Mouse (Mus musculus) liver, embryonic 14.5 days (tissue): ENCODE results near the gene Crtac1. TPM values are rescaled to one million over a fixed set of nuclear protein-coding genes. Genes with fewer than 3 reads are reported as not detected.

Experiments
- ATAC-seq: fragments of 200-750 bp; cut with Nextera tagmentation; 2 replicates; pipeline ENCODE4 v1.8.0; 2017; ENCODE audit warnings: moderate number of reproducible peaks, mild to moderate bottlenecking, moderate library complexity; ENCODE audit not compliant: insufficient read depth
- DNase-seq, 3 experiments: peaks; one replicate each; pipeline ENCODE4 v3.0.0-alpha.2; 2012 to 2013; ENCODE audit warnings: low read depth in 3 of 3, low spot score in 3 of 3
- H3K27ac ChIP-seq: fragments of 300-500 bp; sonication (generic); 2 replicates; pipeline ENCODE4 v1.5.1; 2014; ENCODE audit warnings: moderate library complexity, mild to moderate bottlenecking, control low read depth, inconsistent platforms
- H3K27me3 ChIP-seq: fragments of 300-500 bp; sonication (generic); 2 replicates; pipeline ENCODE4 v1.6.1; 2014; ENCODE audit warnings: mild to moderate bottlenecking, low read length, moderate library complexity; ENCODE audit not compliant: control insufficient read depth, insufficient read depth
- H3K36me3 ChIP-seq: fragments of 300-500 bp; sonication (generic); replicated peaks from 2 replicates; pipeline ENCODE4 v1.6.1; 2014; ENCODE audit warnings: low read depth; ENCODE audit not compliant: control insufficient read depth, insufficient read depth
- H3K4me1 ChIP-seq, 2 experiments: fragments of 200-500 bp in 1 of 2; fragments of 300-500 bp in 1 of 2; sonication (generic) in 1 of 2; replicated peaks; 2 replicates each; pipeline ENCODE4 v1.6.1; 2012 to 2014; ENCODE audit warnings: antibody characterized with exemption in 1 of 2, inconsistent platforms in 1 of 2, low read length in 1 of 2; ENCODE audit not compliant: control insufficient read depth in 2 of 2, insufficient read depth in 2 of 2
- H3K4me2 ChIP-seq: fragments of 300-500 bp; sonication (generic); 2 replicates; pipeline ENCODE4 v1.6.1; 2014; ENCODE audit warnings: low read depth, mild to moderate bottlenecking, control low read depth, moderate library complexity
- H3K4me3 ChIP-seq, 2 experiments: fragments of 200-500 bp in 1 of 2; fragments of 300-500 bp in 1 of 2; sonication (generic) in 1 of 2; 2 replicates each; pipeline ENCODE4 v1.5.1; 2012 to 2014; ENCODE audit warnings: low read depth in 2 of 2, low read length in 2 of 2, mild to moderate bottlenecking in 2 of 2, control low read depth in 1 of 2, inconsistent platforms in 1 of 2, moderate library complexity in 1 of 2; ENCODE audit not compliant: insufficient read depth in 1 of 2
- H3K9ac ChIP-seq: fragments of 300-500 bp; sonication (generic); replicated peaks from 2 replicates; pipeline ENCODE4 v1.6.1; 2014; ENCODE audit warnings: mild to moderate bottlenecking, control low read depth, moderate library complexity
- H3K9me3 ChIP-seq: fragments of 300-500 bp; sonication (generic); 2 replicates; pipeline ENCODE4 v1.6.1; 2016; ENCODE audit warnings: low read length, mixed read lengths; ENCODE audit not compliant: control insufficient read depth
- CTCF ChIP-seq: IDR thresholded peaks from 2 replicates; pipeline ENCODE4 v1.5.1; 2016; ENCODE audit warnings: antibody characterized with exemption, low read depth, control low read depth
- EP300 ChIP-seq: IDR thresholded peaks from 2 replicates; pipeline ENCODE4 v1.6.1; 2016; ENCODE audit warnings: antibody characterized with exemption, low read depth
- WGBS: fragments of 180-500 bp; shearing (Covaris S2); extraction: QIAGEN DNeasy Blood & Tissue Kit; methylation state at CpG from one replicate; pipeline ENCODE4 v1.1.7; 2014; ENCODE audit not compliant: insufficient replicate concordance; 5-methylcytosine and 5-hydroxymethylcytosine counted together
- polyA plus RNA-seq, 2 experiments: library from polyadenylated mRNA; depleted of rRNA in 1 of 2; stranded (reverse) in 1 of 2; unstranded in 1 of 2; fragments of >200 nt; fragmentation: Nextera tagmentation in 1 of 2; extraction: Ambion mirVana in 1 of 2; gene quantifications; 2 replicates each; pipeline versions ENCODE4 v1.2.1 to v1.2.3; 2012 to 2014

Gene Crtac1
- polyA plus RNA-seq, 2 experiments = 0.06 TPM; not detected in 1

DNA sequence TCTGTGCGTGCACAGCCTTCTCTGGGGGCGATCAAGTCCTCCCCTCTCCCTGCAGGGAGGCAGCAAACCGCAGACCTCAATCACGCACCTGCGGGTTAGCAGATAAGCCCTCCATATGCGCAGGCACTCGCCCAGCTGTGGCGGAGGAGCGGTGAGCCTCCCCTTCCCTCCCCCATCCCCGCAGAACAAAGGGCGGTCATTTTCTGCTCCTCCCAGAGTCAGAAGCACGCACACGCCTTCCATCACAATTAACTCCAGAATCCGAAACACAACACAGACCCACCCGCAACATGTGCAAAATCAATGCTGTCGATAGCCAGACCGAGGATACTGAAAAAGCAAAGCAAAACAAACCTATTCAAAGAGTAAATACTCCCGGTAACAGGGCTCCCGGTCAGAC lies 22.4 kb downstream of the Crtac1 start:
- TF ChIP-seq CTCF = no peak
- TF ChIP-seq EP300 = no peak
- Histone ChIP-seq H3K36me3 (no peaks in the 10 kb centered on the region), H3K4me1 (no peaks in the 10 kb centered on the region), H3K4me2 (no peak overlapping the region), H3K27ac (no peak overlapping the region), H3K27me3 (peaks cover 3% of the 10 kb centered on the region; the same call in 1 of the 2 replicates), H3K9ac (no peak overlapping the region), H3K4me3 (no peak overlapping the region), H3K9me3 (no peaks in the 10 kb centered on the region)
- 3% methylated on average over 19 of the region's 19 CpGs for WGBS
- no peak for ATAC-seq
- DNase-seq = no peak

DNA sequence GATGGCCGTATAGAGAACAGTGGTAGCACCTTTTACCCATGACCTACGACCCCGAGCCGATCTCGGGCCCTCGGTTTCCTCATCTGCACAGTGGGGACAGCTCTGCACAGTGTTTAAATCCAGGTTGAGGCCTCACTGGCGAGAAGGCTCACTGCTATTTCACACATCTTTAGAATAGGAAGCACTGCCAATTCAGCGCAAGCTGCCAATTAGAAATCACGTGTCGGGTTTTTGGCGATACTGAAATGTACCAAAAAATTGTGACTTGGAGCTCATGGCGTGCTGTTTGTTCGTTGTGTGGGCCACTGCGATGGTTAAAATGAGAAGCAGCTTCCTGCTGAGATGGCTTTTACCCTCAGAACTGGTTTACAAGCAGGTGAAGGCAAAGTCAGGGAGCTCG lies 27.2 kb downstream of the Crtac1 start:
- DNase-seq = no peak
- Histone ChIP-seq H3K4me2 (no peak overlapping the region), H3K36me3 (no peaks in the 10 kb centered on the region), H3K27ac (no peak overlapping the region), H3K4me3 (no peak overlapping the region), H3K9me3 (no peaks in the 10 kb centered on the region), H3K9ac (no peak overlapping the region), H3K4me1 (no peaks in the 10 kb centered on the region), H3K27me3 (peaks cover 3% of the 10 kb centered on the region; the same call in 1 of the 2 replicates)
- 72% methylated on average over 15 of the region's 15 CpGs for WGBS
- ATAC-seq = no peak
- TF ChIP-seq EP300 (no peak), CTCF (no peak)

DNA sequence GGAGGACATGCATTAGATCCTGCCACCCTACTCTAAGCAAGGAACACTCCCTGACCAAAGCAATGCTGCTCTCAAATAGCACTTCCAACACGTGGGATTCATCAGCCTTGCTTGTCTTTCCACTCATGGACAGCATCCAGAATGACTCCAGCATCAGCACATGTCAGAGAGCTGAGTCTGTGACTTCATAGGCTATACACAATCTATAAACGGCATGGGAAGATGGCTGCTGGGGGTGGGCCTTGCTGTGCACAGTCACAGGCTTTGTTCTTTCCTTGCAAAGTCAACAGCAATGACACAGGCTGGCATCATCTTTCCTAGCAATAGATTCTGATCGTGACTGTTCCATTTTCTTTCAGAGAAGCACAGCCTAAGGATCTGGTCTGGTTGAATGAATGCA lies 31.6 kb downstream of the Crtac1 start:
- DNase-seq = no peak
- WGBS = 31% methylated on average over 3 of the region's 3 CpGs
- H3K9ac ChIP-seq = no peak overlapping the region
- H3K27ac ChIP-seq = no peak overlapping the region
- no peak for ATAC-seq
- TF ChIP-seq EP300 (no peak), CTCF (no peak)
- H3K4me1 ChIP-seq = no peaks in the 10 kb centered on the region
- no peaks in the 10 kb centered on the region for H3K27me3 ChIP-seq
- H3K4me2 ChIP-seq = no peak overlapping the region
- H3K36me3 ChIP-seq = no peaks in the 10 kb centered on the region
- no peak overlapping the region for H3K4me3 ChIP-seq
- no peaks in the 10 kb centered on the region for H3K9me3 ChIP-seq

DNA sequence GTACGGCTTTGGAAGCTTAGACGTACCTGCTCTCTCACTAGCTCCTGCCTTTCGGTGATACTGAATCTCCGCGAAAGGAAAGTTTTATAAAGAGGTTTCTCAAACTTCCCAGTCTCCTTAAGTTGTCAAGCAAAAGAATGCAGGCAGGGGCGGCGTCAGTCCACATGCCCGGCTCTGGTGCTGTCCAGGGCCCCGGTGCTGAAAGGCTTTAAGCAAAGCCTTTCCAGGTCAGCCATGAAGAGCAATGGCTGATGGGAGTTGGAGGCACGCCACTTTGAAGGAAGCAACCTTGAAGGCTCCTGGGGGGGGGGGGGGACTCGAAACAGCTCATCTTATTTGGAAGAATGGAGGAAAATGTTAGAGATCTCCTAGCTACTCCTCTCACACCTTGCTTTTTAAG lies 34.3 kb downstream of the Crtac1 start:
- 20% methylated on average over 11 of the region's 11 CpGs for WGBS
- DNase-seq = peak in 1 of 3 experiments; percentile 2

DNA sequence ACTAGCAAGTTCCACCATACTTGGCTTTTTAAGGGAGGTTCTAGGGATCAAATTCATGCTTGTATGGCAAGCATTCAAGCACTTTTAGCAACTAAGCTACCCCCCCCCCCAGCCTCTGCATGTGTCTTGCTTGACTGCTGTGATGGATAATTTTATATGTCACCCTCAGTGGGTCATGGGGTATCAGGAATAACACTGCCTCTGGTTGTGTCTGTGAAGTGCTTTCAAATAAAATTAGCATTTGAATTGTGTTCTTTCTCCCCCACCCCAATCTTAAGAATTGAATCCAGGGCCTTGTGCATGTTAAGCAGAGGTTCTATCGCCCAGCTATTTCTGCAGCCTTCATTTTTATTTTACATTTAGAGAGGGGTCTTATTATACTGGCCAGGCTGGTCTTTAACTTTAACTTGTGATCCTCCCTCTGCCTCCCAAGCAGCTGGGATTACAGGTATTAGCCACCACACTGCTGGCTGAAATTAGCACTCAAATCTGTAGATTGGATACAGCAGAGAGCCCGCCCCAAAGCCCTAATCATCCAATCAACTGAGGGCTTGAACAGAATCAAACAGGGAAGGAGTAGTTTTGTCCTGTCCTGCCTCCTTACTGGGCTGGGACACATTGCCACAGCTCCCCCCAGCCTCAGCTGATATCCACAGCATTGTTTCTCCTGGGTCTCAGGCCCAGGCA lies 36.6 kb downstream of the Crtac1 start:
- ATAC-seq = no peak

More for the DNA sequence above, 34.3 kb downstream of the Crtac1 start:
- Histone ChIP-seq H3K4me1 (no peaks in the 10 kb centered on the region), H3K4me2 (no peak overlapping the region), H3K4me3 (no peak overlapping the region), H3K27me3 (no peaks in the 10 kb centered on the region), H3K27ac (no peak overlapping the region), H3K9me3 (no peaks in the 10 kb centered on the region), H3K9ac (no peak overlapping the region), H3K36me3 (no peaks in the 10 kb centered on the region)
- no peak for TF ChIP-seq CTCF
- TF ChIP-seq EP300 = no peak
- ATAC-seq = no peak

More for the DNA sequence above, 36.6 kb downstream of the Crtac1 start:
- no peak overlapping the region for H3K9ac ChIP-seq
- no peak overlapping the region for H3K4me3 ChIP-seq
- H3K27ac ChIP-seq = no peak overlapping the region
- H3K4me1 ChIP-seq = no peaks in the 10 kb centered on the region
- TF ChIP-seq CTCF (no peak), EP300 (no peak)
- H3K27me3 ChIP-seq = no peaks in the 10 kb centered on the region
- H3K4me2 ChIP-seq = no peak overlapping the region
- H3K9me3 ChIP-seq = no peaks in the 10 kb centered on the region
- WGBS = 40% methylated on average over 2 of the region's 2 CpGs
- H3K36me3 ChIP-seq = no peaks in the 10 kb centered on the region
- DNase-seq = no peak
